Mouse (Mus musculus) layer of hippocampus, adult 9-11 months (tissue): ENCODE measurements around the gene St6galnac3.
A peak's percentile ranks its signal among the peaks of the same experiment; 100 is the strongest.

Experiments used
- DNase-seq: peaks from one replicate; pipeline ENCODE4 v3.0.0; 2022

St6galnac3 gene

DNA sequence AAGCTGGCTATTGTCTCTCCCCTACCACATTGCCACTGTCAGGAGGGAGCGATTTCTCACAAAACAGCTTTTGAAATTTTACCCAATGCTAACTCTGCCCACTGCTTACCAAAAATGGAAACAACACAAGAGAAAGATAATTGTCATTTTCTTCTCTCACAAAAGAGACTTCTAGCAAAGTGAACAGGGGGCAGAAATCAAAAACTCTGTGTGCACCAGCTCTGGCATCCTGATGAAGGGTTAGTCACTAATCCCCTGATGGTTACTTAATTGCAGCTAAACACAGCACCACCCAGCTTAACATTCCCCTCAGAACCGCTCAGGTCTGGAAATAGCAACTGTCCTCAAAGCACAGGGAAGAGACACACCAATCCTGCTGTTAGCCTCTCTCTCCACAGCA is 144.3 kb downstream of the St6galnac3 start:
- peak; percentile 52 for DNase-seq

DNA sequence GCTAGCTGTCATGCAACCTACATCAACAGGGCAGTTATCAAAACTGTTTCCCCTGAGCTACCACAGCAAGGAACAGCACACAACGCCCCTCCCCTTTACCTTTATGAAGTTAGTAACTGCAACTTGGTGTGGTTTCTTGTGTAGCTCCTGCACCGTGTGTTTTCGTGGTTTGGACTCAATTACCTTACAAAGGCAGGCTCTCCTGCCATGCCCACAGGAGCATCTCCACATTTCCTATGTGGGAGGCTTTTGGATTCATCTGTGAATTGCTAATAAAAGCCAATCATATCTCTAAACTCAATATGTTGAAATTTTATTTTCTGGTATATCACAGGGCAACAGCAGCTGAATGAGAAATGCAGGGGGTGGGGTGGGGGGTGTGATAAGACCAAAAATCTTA is 144.8 kb downstream of the St6galnac3 start:
- DNase-seq, result peak; percentile 45

GRCm38 (mm10) chr3:153577286-153577685 is 147.7 kb downstream of the St6galnac3 start:
- DNase-seq, result no peak

DNA sequence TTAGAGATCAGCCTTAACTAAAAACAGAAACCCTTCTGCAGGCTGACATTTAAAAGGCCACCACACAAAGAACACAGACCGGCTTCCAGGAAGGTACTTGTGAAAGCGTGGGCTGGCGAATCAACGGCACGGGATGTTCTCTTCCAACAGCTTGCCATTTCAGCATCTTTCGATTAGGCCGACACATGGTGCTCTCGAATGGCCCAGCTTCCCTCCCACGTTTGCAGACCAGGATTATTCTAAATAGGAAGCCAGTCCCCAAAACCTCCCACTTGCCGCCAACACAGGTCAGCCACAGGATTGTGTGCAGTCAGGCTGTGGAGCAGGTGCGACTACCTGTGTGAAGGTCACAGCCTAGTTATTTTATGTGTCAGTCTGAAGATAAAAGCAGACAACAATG is 153.8 kb downstream of the St6galnac3 start:
- peak; percentile 94 for DNase-seq

DNA sequence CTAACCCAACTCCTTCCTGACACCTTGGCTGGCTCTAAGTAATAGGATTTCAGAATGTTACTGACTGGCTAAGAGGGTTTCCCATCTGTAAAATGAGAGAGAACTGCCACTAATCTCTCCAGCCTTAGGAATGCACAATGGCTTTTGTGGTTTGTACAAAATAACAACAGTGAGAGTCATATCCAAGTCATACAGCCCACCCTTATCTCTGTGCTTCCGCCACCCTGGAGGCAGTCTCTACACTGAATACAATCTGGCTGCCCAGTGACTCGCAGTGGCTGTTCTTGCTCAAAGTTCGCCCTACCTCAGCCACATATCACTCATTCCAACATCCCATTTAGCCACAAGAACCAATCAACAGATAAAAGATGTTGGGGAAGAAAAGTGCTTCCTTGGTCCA is 156.2 kb downstream of the St6galnac3 start:
- no peak for DNase-seq

GRCm38 (mm10) chr3:153567913-153568312 is 157.1 kb downstream of the St6galnac3 start:
- DNase-seq, result peak; percentile 47

DNA sequence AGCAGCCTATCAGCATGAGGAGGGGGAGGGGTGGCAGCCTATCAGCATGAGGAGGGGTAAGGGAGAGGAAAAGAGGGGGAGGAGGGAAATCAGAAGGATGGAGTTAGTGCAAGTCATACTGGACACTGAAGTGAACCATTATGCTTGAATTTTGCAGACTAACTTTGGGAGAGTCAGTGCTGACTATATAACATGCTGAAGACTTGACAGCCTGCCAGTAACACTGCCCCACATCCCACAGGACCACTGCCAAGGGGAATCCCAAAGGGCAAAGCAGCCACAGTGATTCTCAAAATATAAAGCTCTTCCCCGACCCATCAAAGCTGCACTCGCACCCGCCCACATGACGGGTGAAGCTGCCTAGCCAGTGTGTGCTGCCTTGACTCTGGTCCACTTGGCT is 157.5 kb downstream of the St6galnac3 start:
- DNase-seq, result no peak

DNA sequence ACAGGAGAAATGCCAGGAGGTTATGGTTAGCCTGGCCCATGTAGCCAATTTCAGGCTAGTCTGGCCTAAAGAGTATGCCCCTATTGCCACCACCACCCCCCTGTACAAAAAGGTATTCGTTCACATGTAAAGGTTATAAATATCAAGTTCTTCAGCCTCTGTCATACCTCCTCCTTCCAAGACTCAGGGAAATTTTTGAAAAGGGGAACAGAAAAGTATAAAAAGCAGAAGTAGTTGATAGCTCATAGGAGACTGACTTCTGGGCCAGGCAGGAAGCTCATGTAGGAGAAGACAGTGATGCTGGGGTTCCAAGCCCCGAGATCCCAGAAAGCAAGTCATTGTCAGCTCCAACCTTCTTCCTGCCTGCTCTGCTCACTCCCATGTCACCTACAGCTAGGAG is 158.9 kb downstream of the St6galnac3 start:
- no peak for DNase-seq

DNA sequence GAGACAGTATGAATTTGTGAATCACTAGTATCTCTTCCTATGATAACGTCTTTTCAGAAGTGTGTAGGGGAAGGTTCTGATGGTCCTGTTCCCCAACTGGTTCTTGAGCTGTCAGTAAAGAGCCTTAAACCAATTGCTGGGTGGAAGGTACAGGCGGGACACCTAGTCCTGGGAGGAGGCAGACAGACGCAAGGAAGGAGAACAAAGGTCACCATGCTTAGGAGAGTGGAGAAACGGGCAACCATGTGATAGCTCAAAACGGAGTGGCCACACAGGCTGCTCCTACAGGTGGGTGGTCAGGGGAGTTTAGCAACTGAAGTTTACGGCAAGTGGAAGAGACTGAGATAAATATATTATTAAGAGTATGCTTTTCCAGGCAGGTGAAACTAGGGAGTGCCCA is 164.1 kb downstream of the St6galnac3 start:
- no peak for DNase-seq

- no peak for DNase-seq
These were observed 165.4 kb downstream of the St6galnac3 start for GRCm38 (mm10) chr3:153559586-153559985.

- DNase-seq, result no peak
These were observed 168.4 kb downstream of the St6galnac3 start for GRCm38 (mm10) chr3:153556621-153557020.

- DNase-seq, result no peak
These were observed 171.3 kb downstream of the St6galnac3 start for GRCm38 (mm10) chr3:153553712-153554111.

DNA sequence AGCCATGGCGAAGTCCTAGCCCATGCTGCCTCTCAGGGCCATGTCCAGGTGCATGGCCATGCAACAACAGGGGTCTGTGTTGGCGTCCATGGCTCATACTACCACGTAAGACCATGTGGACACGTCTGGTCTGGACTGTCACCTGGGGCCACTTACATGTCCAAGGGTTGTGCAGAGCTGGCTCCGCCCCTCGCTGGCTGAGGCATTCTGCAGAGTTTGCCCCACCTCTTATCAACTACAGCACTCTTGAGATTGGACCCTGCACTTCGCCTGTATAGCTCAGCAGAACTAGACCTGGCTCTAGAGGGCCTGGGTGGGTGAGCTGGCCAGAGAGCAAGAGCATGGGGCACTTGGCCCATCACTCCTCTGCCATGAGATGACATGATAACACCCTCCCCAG is 171.7 kb downstream of the St6galnac3 start:
- no peak for DNase-seq

- DNase-seq, result no peak
These were observed 177.9 kb downstream of the St6galnac3 start for GRCm38 (mm10) chr3:153546936-153547683.

DNA sequence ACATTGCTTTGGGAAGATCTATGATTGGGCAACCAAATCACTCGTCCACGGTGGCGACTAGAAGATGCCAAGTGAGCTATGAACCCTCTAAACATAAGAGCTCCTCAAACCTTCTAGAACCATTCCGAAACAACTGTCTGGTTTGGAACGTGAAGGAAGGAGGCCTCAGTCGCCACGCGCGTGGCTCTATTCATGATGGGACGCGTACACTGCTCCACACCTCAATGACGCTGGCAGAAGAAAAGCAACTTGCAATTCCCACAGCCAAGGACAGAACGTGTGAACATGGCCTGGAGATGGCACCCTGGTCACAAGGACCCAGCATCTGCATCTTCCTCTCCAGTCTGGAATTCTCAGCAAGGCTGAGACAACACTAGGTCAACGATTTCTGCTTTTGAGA is 185.1 kb downstream of the St6galnac3 start:
- no peak for DNase-seq

GRCm38 (mm10) chr3:153538396-153538795 is 186.6 kb downstream of the St6galnac3 start:
- DNase-seq, result no peak

DNA sequence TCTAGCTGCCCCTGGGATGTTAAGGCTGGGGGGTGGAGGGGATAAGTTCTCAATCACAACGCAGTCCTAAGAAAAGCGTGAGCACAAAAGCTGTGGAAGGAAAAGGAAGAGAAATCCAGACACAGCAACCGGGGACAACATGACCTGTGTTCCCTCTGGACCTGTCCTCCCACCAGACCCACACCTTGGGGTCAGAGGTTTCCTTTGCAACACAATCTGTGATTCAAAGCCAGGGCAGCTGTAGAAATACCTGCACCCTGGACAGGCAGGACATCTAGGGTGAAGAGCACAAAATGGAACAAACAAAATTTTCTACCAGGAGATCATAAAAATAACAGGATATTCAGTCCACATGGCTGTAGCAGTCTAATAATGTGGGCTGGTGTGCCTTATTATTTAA is 187.5 kb downstream of the St6galnac3 start:
- no peak for DNase-seq

DNA sequence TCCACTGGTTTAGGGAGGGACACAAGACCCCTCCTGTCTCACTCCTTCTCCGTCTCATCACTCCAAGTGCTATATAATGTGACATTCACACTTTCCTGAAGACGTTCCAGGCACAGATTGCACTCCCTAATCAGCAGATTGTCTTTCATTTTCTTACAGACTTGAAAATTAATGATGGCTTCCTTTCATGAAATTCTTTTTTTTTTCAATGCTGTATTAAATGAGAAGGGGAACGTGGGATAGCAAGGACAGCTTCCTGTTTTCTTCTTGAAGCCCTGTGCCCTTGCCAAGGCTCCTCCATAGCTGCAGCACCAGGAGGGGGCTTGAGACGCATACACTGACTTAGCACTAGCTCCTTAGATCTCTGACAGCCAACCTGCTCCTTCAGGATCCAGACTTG is 188.7 kb downstream of the St6galnac3 start:
- peak; percentile 32 for DNase-seq

- no peak for DNase-seq
These were observed 195.8 kb downstream of the St6galnac3 start for GRCm38 (mm10) chr3:153529174-153529573.

GRCm38 (mm10) chr3:153525151-153525768 is 199.7 kb downstream of the St6galnac3 start:
- peak; percentile 34 for DNase-seq

DNA sequence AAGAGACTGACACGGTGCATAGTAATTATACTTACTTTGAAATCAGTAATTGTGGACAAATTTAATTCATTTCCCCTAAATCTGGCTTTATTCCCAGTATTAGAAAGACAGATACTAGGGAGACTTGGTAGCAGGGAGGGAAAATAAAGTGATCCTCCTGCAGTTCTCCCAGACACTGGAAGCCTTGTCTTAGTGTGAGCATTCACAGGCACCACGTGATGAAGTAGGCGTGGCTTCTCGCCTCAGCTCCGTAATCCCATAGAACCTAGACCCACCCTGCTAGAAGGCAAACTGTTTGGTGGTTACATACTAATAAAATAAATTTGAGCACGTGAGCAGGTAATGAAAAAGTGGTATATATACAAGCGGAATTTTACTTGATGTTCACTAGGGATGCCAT is 208.1 kb downstream of the St6galnac3 start:
- no peak for DNase-seq

GRCm38 (mm10) chr3:153513501-153514060 is 211.4 kb downstream of the St6galnac3 start:
- no peak for DNase-seq

- no peak for DNase-seq
These were observed 212.4 kb downstream of the St6galnac3 start for GRCm38 (mm10) chr3:153512545-153512944.

- no peak for DNase-seq
These were observed 213.8 kb downstream of the St6galnac3 start for GRCm38 (mm10) chr3:153511151-153511580.
